Mouse (Mus musculus) thymus, postnatal 36 days (tissue): ENCODE data around the gene Cx3cr1.

Experiments used
- DNase-seq, 2 experiments: peaks; one replicate each; pipeline ENCODE4 v3.0.0; 2022; ENCODE audit warnings: mixed read lengths in 2 of 2

Cx3cr1 gene

DNA sequence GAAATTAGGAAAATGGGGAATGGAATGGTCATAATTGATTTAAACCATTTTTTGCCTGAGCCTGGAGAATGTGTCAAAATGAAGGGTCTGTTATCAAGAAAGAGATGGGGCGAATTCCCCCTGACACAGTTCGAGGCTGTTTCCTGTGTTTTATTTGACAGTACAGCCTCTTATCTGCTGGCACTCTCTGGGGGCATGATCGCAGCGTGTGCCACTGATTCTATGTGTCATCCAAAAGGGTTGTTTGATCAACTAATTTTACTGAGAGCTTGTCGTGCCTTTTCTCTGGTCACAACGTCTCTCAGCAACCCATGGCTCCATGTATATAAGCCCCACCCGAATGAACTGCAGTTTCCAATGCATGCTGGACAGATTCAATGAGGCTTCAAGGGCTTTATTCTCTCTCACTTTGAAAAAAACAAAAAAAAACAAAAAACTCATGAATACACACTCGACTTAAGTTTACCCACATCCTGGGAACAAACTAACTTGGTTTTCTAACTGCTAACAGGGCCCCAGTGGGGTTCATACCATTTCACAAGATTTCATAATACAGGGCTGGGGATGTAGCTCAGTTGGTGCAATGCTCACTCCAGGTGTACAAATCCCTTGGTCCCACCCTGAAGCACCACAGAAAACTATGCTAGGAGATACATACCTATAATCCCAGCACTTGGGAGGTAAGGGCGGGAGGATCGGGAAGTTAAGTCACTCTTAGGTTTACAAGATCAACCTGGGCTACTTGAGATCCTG lies 76.4 kb downstream of the Cx3cr1 start:
- DNase-seq, result peak in 1 of 2 experiments; percentile 18

DNA sequence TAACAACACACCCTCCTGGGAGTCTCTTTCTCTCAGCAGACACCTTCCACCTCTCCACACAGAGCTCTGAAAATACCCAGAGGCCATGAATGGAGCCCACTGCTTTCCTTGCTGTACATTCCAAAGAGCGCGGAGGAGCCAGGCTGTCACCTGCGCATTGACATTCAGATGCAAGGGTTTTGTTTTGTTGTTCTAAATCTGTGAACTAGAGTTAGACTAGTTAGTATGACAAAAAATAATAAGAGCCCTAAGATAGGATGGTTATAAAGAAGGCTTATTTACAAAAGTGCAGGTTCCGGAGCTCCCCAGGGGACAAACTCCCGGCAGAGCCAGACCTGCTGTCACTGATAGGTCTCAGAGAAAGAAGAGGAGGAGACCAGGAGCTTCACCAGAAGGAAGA lies 78.4 kb downstream of the Cx3cr1 start:
- DNase-seq, result no peak

DNA sequence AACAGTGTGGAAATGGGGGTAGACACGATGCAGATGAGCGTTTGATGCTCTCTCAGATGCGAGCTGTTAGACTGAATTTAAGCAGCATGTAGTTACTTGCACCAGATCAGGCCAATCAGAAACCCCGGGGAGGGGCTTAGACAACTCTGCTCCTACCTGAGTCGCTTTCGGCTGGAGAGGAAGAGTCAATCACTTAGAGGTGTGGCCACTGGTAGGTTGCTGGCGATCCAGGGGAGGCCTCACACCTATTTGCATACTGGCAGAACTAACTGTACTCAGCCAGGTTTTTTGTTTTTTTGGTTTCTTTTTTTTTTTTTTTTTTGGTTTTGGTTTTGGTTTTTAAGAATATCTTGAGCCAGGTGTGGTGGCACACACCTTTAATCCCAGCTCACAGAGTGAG lies 81.4 kb downstream of the Cx3cr1 start:
- DNase-seq, result peak in 1 of 2 experiments; percentile 23

DNA sequence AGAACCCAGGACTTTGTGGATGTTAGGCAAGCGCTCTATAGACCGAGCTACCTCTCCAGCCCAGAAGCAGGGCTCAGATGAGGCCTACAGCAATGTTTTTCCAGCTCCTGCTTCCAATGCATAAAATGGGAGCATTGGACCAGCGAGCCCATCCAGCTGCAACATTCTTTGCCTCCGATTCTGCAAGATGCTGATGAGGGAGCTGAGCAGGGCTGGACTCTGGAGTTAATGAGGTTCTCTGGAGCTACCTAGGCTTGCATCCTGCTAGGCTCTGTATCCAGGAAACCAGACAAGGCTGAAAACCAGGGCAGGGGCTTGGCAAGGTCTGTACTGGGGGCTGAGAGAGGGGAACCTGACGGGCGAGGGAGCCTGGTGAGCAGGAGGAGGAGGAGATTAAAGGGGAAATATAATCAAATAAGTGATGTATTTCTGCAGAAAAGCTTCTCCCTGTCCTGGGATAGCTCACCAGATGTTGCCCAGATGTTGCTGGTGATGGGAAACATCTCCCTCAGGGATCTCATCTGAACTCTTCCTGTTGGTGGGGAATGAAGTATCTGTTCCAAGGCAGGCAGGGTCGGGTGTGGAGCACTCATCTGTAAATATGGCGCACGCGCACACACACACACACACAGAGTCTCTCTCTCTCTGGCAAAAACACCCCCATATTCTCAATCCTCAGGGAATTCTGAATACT lies 83.7 kb downstream of the Cx3cr1 start:
- DNase-seq, result peak in 1 of 2 experiments; percentile 4

DNA sequence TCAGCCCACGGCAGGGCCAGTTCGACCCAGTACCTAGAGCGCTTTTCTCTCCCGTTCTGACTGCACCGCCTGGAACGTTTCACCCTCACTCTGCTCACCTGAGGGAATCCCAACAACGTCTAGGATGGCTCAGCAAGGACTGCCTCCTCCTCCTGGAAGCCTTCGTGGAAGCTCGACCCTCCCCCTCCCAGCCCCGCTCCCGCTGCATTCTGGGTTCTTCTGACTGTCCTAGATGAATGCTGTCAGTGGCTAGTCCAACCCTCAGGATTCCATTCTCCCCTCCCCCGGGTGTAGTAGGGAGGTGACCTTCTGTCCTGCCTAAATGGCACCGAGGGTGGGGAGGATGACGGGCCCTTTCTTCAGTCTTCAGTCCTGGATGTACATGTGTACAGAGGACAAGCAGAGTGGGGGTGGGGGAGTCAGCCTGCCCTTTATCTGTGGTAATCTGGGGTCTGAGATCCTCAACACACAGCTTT lies 85.1 kb downstream of the Cx3cr1 start, which contains the start of gene Csrnp1:
Csrnp1 (minus strand) TSS at position 123 of the 476 bp plus-strand sequence.
- peak; percentile 45 to 61 for DNase-seq

DNA sequence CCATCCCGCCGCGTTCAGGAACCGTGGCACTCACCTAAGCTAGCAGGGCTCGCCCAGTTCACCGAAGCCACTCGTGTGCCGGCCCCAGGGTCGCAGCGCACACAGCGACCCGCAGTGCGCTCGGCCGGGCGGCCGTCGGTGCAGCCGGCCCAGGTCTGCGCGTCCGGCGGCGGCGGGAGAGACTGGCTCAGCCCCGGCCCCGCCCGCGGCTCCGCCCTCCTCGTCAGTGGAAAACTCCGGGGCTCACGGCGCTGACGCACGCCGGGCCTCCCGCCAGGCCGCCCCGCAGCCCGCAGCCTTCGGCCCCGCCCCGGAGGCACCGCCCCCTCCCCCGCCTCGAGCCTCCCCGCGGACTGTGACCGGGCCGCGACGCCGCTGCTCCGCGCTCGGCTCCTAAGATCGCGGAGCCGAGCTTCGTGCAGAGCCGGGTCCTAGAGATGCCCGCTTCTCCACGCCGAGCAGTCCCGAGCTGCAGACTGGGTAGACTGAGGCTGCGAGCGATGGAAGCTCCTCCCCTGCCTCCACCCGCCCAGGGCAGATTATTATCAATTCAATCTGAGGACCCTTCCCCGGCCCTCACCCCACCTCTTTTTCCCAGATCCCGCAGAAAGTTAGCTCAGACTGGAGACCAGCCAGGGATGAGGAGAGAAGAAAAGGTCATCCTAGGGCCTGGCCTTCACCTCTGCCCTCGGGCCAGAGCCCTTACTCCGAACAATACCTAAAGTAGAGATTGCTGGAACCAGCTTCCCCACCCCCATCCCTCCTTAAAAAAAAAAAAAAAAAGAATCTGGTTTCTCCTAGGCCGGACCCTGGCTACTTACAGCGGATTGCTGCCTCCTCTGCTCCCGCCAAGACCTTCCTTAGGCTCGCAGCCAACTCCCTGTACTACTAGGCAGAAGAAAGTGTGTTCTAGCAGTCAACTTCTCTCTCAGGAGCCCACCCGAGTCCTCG lies 85.8 kb downstream of the Cx3cr1 start:
- peak; percentile 89 to 92 for DNase-seq

DNA sequence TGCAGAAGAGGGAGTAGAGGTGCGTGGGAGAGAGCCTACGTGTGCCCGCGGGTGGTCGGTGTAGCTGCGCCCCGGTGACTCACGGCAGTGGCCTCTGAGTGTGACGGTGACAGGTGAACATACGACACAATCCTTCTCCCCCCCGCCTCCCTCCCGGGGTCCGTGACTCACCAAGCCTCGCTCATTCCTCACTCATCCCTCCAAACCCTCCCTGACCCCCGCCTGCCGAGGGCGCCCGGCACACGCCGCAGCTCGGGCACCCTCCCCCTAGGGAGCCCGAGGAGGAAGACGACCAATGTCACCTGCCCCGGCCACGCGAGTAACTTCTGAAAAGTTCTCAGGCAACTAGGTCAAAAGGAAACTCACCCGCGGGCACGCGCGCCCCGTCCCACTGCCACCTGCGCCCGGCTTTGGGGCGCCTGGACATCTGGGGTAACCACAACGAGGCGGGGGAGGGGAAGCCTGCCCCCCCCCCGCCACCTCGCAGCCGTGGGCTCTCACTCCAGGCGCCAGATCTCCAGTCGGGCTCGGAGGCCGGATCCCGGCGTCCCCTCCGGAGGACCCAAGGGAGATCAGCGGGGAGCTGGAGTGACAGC lies 86.6 kb downstream of the Cx3cr1 start:
- DNase-seq, result peak; percentile 81 to 89

DNA sequence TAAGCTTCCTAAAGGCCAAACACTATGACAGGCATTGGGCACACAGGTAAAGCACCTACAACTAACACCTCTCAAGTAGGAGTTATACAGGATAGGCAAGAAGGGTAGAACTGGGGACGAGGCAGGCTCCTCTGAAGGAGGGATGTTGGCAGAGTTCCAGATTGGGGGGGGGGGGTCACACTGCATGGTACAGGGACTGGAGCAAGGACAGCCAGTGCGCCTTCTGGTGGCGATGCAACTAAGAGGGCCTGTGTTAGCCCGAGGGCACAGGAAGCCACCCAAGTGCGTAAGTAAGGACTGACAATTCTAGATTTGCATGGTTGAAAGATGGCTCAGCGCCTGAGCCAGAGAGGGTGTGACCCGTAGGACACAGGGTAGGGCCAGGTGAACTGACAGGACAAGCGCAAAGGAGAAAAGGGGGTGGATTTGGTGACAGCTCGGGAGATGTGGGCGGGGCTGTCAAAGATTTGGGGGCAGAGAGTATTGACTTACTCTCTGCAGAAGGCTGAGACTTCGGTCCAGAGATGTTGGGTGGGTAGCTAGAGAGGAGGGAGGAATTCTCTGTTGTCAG lies 87.4 kb downstream of the Cx3cr1 start:
- DNase-seq, result peak; percentile 86 to 89

DNA sequence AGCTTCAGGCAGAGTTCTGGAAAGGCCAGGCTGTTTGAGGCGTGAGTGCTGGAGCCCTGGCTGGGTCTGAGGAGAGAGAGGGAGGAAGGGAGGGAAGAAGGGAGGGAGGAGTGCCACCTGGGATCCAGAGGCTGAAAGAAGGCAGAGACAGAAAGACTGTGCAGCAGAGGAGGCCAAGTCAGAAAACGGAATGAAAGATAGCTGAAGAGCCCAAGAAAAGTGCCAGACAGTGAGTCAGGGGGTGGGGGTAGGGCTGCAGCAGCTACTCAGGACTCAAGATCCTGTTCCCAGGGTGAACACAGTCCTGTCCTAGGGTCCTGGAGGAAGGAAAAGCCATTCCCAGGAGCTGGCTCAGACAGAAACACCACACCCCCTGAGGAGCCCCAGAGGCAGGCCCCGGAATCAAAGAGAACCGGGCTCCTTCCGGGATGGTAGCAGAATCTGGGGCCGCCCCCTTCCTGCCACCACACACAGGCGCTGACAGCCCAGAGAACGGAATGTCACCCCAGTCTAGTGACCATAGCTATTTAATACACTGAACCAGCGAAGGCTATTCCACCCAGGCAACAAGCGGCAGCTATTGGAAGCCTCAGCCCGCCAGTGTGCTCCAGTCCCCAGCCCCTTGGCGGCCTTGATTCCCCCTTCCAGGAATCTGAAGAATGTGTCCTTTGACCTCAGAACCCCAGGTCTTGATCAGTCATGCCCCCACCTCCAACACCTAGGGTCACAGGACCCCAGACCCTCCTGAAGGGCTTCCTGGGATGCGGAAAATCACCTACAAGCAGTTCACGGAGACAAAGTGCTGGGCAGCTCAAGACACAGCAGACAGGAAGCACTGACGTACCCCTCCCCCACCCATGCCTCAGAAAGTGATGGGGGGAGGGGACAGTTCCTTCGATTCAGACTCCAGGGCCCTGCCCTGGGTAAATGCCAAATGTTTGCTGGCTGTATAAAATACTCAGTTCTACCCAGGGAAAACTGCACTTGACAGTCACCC lies 88.2 kb downstream of the Cx3cr1 start:
- peak; percentile 83 to 90 for DNase-seq

DNA sequence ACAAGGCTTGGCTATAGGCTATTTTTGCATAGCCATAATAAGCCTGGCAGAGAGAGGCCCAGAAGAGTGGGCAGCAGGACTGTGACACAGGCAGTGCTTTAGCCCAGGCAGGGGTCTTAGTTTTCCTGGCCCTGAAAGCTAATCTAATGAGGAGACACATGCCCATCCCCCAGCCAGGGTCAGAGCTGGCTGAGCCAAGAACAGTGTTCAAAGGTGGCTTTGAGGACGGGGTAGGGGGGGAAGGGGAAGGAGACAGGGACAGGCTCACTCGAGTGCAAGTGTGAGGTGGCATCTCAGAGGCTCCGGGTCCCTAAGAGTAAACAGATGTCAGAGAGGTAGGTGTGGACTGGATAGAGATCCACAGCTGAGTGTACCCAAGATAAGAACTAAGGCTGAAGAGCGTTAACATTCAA lies 88.9 kb downstream of the Cx3cr1 start:
- peak; percentile 38 to 56 for DNase-seq

DNA sequence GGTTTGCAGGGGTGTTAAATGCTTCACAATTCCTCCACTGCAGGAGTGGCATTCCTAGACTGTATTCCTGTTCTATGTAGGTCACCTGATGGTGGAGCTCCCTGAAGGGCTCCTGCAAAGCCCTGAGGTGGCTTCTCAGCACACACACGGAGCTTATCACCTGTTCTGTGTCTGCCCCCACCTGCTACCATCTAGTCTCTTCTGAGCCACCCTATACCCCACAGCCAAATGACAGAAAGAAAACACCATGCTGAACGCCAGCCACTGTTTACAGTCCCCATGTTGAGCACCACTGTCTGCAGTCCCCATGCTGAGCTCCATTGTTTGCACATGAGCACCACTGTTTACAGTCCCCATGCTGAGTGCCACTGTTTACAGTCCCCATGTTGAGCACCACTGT lies 89.9 kb downstream of the Cx3cr1 start:
- peak; percentile 28 to 41 for DNase-seq

DNA sequence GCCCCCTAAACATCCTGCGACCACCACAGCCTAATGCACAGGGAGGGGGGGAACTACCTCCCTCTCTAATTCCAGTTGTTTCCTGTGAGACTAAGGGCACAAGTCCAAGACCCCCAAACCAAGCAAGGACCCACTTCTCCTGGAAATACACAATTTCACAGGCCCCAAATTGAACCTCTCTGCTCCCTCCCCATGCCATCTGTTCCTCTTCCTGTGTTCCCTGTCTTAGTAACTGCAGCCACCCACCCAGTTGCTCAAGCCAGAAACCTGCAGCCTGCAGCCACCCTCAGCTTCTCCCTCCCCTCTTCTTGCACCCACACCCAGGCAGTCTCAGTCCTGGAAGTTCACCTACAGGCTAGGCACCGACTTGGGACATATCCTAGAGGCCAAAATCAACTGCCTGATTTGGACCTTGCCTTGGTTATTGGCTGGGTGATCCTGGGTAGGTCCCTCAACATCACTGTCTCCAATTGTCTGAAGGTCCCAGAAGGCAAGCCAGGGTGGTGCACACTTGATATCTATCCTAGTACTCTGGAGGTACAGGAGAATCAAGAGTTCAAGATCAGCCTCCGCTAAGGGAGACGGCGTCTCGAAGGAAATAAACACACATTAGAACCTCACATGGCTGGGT lies 90.8 kb downstream of the Cx3cr1 start:
- peak; percentile 41 to 51 for DNase-seq

DNA sequence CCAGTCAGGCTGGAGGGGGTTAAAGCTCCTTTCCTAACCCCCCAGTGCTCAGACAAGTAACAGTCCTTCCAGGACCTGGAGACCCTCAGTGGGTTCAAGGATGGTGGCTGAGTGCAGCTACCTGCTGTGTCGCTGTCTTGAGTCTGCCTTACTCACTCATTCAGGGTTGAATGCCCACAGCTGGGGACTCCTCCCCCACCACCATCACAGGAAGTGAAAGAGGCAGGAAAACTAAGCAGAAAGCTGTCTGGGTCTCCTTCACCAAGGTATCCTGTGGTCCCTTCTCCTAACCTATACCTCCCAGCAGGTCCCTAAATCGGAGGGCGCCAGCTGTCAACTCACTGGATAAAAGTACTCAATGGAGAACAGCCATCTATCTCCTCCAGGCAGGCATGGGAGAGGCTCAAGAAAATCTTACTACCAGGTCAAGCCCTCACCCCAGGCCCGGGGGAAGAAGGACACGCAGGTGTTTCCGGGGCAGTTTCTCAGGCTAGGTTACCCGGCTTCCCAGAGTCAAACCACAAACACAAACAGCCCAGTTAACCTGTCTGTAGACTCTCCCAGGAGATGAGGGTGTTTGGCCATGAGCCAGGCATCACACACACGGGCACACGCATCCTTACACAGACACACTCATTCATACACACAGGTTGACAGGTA lies 91.4 kb downstream of the Cx3cr1 start:
- peak; percentile 79 to 84 for DNase-seq

DNA sequence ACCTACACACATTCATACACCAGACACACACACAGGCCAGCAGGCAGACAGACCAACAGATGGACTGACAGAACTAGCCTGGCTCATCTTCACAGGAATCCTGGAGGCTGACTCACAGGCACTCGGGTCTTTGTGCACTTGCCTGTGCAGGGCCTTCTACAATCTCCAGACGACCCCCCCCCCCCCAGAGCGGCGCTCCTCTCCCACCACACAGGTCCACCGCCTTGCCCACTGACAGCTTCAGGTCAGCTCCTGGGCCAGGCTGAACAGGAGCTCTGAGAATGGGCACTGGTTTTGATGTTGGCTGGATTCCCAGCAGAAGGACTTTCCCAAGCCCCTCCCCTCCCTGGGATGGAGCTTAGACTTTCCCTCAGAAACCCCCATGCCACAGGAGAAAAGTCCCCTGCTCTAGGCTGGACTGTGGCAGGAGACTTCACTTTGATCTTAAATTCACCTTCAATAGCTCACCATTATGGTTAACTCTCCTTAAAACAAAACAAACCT lies 92.1 kb downstream of the Cx3cr1 start:
- peak in 1 of 2 experiments; percentile 26 for DNase-seq

DNA sequence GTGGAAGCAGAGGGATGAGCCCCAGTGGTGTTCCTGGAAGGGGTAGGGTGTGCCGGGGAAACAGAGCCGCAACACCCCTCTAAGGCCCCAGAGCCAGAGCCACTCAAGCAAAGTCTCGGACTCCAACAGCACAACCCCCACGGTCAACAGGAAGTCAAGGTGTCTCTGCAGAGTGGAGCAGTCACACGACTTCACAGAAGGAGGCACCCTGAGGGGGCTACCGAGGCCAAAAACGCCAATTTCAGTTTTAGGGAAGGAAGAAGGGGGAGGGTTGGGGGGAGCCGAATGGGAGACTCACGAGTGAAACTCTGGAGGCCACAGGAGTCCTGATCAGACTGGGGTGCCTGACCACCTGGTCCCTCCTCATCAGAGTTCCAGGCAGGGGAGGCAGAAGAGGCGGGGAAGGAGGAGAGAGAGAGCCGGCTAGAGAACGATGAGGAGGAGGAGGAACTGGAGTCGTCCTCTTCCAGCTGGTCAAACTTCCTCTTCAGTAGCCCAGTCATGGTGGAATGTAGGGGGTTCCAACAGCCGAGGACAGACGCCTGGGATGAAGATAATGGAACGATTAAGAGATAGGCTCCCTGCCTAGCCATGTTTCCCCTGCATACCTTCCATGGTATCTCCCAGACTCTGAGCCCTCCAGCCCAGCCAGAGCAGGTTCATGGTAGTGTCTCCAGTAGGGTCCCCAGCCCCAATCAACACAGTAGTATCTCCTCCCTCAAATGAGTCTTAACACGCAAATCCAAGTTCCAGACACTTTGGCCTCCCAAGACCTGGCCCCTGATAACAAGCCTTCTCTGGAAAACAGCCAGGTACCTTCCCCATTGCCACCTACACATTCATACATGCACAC lies 92.7 kb downstream of the Cx3cr1 start:
- DNase-seq, result peak; percentile 45 to 59

DNA sequence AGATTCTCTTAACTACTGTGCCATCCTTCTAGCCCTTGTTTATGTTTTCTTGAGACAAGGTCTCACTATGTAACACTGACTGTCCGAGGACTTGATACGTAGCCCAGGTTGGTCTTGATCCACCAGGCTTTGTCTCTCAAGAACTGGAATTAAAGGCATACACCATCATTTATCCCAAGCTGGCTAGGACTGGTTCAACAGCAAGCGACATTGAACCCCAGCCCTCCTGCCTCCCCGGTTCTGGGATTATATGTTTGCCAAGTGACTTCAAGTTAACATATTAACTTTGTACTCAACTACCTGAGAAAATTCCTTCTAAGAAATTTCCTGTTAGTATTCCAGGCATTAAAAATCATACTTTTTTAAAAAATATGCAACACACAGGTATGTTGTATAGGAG lies 94.4 kb downstream of the Cx3cr1 start:
- no peak for DNase-seq

DNA sequence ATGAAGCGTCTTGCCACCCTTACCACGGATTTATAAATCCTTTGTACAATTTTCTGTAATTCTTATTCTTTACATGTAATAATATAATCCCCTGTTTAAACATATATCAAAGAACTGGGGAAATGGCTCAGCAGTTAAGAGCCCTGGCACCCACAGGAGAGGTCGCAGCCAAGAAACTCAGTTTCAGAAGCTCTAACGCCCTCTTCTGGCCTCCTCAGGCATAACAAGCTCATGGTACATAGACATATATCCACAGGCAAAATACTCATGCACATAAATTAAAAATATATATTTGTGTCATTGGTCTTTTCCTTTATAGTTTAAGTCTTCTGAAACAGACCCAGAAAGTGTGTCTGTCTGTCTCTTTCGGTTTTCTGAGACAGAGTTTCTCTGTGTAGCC lies 95.1 kb downstream of the Cx3cr1 start:
- DNase-seq, result no peak

DNA sequence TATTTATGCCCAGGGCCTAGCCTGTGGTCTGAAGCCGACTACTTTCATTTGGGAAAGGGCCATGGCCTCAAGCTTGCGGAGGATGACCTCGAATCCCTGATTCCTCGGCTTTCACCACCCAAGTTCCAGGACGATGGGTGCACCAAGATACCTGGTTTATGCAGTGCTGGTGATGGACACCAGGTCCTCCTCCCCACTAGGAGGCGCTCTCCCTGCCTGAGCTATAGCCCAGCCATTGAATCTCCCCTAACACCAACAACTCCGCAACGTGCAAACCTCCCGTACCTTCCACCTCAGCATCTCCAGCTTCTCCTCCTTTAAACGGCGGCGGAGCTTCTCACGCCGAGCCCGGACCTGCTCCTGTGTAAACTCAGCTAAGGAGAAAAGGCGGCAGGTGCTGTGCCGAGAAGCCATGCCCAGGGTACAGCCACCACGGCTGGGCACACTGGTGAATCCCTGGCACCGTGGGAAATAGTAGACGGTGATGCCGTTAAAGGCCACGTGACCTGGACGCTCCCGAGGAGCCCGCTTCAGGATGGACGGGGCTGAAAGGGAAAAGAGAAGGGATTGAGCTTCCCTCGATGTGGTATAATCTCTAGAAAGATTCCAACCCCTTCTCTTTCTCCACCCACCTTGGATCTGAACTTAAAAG lies 95.7 kb downstream of the Cx3cr1 start:
- DNase-seq, result peak; percentile 46 to 48
